Mouse (Mus musculus): ENCODE measurements around the gene 2810021J22Rik. TPM values are rescaled to one million over a fixed set of nuclear protein-coding genes. Genes with fewer than 3 reads are reported as not detected.

The 2810021J22Rik gene
- polyA plus RNA-seq, 1 experiment from 2014 or later = 10.4 TPM

- no peak overlapping the region for H3K4me3 ChIP-seq (ENCODE audit: low read depth, low read length)
- 94% methylated on average over 8 of the region's 8 CpGs for WGBS
- peaks cover 8% of the 10 kb centered on the region for H3K9me3 ChIP-seq (ENCODE audit: control insufficient read depth, low read length)
- H3K9ac ChIP-seq (ENCODE audit: low read length) = no peak overlapping the region
- H3K27me3 ChIP-seq (ENCODE audit: control insufficient read depth, insufficient read depth, low read length) = no peaks in the 10 kb centered on the region
- H3K4me1 ChIP-seq (ENCODE audit: control insufficient read depth, insufficient read depth, low read length) = no peaks in the 10 kb centered on the region
- H3K27ac ChIP-seq (replicated peaks; ENCODE audit: low read depth, low read length) = no peak overlapping the region
- peaks cover 38% of the 10 kb centered on the region for H3K36me3 ChIP-seq (ENCODE audit: control insufficient read depth, insufficient read depth, low read length)
- ATAC-seq (ENCODE audit: insufficient number of reproducible peaks, low FRiP score, low TSS enrichment, low read depth) = no peak
- no peak for DNase-seq (ENCODE audit: low spot score)
- H3K4me2 ChIP-seq (ENCODE audit: low read depth, severe bottlenecking) = no peak overlapping the region
Measured at GRCm38 (mm10) chr11:58860744-58861143, 6.3 kb upstream of the 2810021J22Rik start.

DNA sequence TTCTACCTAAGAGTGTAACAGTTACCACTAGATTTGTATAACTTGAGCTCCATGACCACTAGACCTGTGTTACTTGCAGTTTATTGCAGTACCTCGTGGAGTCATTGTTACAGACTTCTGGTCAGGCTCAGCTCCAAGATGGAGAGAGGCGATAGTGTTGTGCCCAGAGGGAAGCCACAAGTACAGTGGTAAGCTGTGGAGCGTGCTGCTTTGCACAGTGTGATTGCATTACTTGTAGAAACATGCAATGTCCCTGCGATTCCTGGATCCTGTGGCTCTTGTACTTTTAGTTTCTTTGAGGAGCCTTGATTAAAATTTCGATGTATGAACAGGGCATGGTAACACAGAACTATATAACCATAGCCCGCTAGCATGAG, 926 bp downstream of the 2810021J22Rik start:
- no peak overlapping the region for H3K27ac ChIP-seq (replicated peaks; ENCODE audit: low read depth, low read length)
- H3K4me3 ChIP-seq (ENCODE audit: low read depth, low read length) = peak overlapping the region; percentile 79
- H3K9ac ChIP-seq (ENCODE audit: low read length) = no peak overlapping the region; the same call in 1 of the 2 replicates

DNA sequence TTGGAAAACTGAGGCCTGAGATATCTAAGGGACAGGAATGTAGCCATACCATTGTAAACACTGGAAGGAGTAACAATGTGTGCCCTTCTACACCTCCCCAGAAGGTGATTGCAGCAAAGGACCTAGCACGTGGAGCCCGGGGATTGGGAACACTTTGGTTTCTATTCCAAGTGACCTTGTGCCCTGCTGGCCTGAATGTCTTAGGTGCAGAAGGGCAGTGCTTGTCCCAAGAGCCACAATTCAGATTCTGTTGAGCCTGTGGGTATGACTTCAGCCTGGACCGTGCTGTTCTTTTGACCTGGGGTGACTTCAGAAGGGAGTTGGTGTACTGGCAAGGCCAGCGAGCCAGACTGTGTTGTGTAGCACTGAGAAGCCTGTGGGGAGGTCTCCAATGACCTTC, 3.9 kb downstream of the 2810021J22Rik start:
- peaks cover 2% of the 10 kb centered on the region; the same call in 1 of the 2 replicates for H3K36me3 ChIP-seq (ENCODE audit: control insufficient read depth, insufficient read depth, low read length)
- ATAC-seq (ENCODE audit: insufficient number of reproducible peaks, low FRiP score, low TSS enrichment, low read depth) (no peak), DNase-seq (ENCODE audit: low spot score) (no peak)
- peaks cover 10% of the 10 kb centered on the region for H3K4me1 ChIP-seq (ENCODE audit: control insufficient read depth, insufficient read depth, low read length)
- H3K27me3 ChIP-seq (ENCODE audit: control insufficient read depth, insufficient read depth, low read length) = no peaks in the 10 kb centered on the region
- no peak overlapping the region for H3K4me3 ChIP-seq (ENCODE audit: low read depth, low read length)
- H3K27ac ChIP-seq (replicated peaks; ENCODE audit: low read depth, low read length) = no peak overlapping the region
- no peak overlapping the region for H3K4me2 ChIP-seq (ENCODE audit: low read depth, severe bottlenecking)
- no peaks in the 10 kb centered on the region for H3K9me3 ChIP-seq (ENCODE audit: control insufficient read depth, low read length)
- WGBS = 93% methylated on average over 4 of the region's 4 CpGs
- H3K9ac ChIP-seq (ENCODE audit: low read length) = no peak overlapping the region

More for the DNA sequence above, 926 bp downstream of the 2810021J22Rik start:
- WGBS = 87% methylated on average over 6 of the region's 6 CpGs
- H3K4me1 ChIP-seq (ENCODE audit: control insufficient read depth, insufficient read depth, low read length) = peaks cover 10% of the 10 kb centered on the region
- H3K27me3 ChIP-seq (ENCODE audit: control insufficient read depth, insufficient read depth, low read length) = no peaks in the 10 kb centered on the region
- peak overlapping the region; percentile 74 for H3K4me2 ChIP-seq (ENCODE audit: low read depth, severe bottlenecking)
- no peaks in the 10 kb centered on the region for H3K9me3 ChIP-seq (ENCODE audit: control insufficient read depth, low read length)
- H3K36me3 ChIP-seq (ENCODE audit: control insufficient read depth, insufficient read depth, low read length) = peaks cover 2% of the 10 kb centered on the region; the same call in 1 of the 2 replicates
- ATAC-seq (ENCODE audit: insufficient number of reproducible peaks, low FRiP score, low TSS enrichment, low read depth) = no peak
- no peak for DNase-seq (ENCODE audit: low spot score)

- no peaks in the 10 kb centered on the region for H3K9me3 ChIP-seq (ENCODE audit: control insufficient read depth, low read length)
- H3K4me1 ChIP-seq (ENCODE audit: control insufficient read depth, insufficient read depth, low read length) = no peaks in the 10 kb centered on the region
- no peak overlapping the region for H3K4me3 ChIP-seq (ENCODE audit: low read depth, low read length)
- 84% methylated on average over 8 of the region's 8 CpGs for WGBS
- DNase-seq (ENCODE audit: low spot score) = no peak
- no peak for ATAC-seq (ENCODE audit: insufficient number of reproducible peaks, low FRiP score, low TSS enrichment, low read depth)
- no peaks in the 10 kb centered on the region for H3K27me3 ChIP-seq (ENCODE audit: control insufficient read depth, insufficient read depth, low read length)
- no peak overlapping the region for H3K4me2 ChIP-seq (ENCODE audit: low read depth, severe bottlenecking)
- peaks cover 11% of the 10 kb centered on the region; the same call in 1 of the 2 replicates for H3K36me3 ChIP-seq (ENCODE audit: control insufficient read depth, insufficient read depth, low read length)
- H3K9ac ChIP-seq (ENCODE audit: low read length) = no peak overlapping the region
- H3K27ac ChIP-seq (replicated peaks; ENCODE audit: low read depth, low read length) = no peak overlapping the region
Measured at GRCm38 (mm10) chr11:58883756-58884155, 16.7 kb downstream of the 2810021J22Rik start.

- Histone ChIP-seq H3K4me3 (ENCODE audit: low read depth, low read length) (no peak overlapping the region), H3K27ac (replicated peaks; ENCODE audit: low read depth, low read length) (no peak overlapping the region), H3K4me2 (ENCODE audit: low read depth, severe bottlenecking) (no peak overlapping the region), H3K4me1 (ENCODE audit: control insufficient read depth, insufficient read depth, low read length) (no peaks in the 10 kb centered on the region), H3K9ac (ENCODE audit: low read length) (no peak overlapping the region), H3K9me3 (ENCODE audit: control insufficient read depth, low read length) (no peaks in the 10 kb centered on the region), H3K36me3 (ENCODE audit: control insufficient read depth, insufficient read depth, low read length) (peaks cover 19% of the 10 kb centered on the region), H3K27me3 (ENCODE audit: control insufficient read depth, insufficient read depth, low read length) (no peaks in the 10 kb centered on the region)
- DNase-seq (ENCODE audit: low spot score) (no peak), ATAC-seq (ENCODE audit: insufficient number of reproducible peaks, low FRiP score, low TSS enrichment, low read depth) (no peak)
- 95% methylated on average over 10 of the region's 10 CpGs for WGBS
Measured at GRCm38 (mm10) chr11:58890511-58890910, 23.5 kb downstream of the 2810021J22Rik start.

DNA sequence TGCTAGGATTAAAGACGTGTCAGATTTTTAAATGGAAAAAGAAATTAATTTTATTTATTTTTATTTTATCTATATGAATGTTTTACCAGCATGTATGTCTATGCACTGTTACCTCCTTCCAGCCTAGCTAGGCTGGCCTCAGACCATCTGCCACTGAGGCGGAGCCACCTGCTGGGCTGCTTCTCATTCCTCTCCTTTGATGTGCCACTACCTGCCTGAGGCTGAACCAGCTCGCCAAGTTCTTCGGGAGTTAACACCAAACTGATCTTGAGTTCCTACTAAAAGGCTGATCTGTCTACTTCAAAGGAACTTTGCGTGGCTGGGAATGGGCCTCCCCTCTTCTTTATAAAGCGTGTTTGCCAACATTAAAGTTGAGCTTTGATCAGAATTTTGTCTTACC, 27.4 kb downstream of the 2810021J22Rik start:
- no peak overlapping the region for H3K4me3 ChIP-seq (ENCODE audit: low read depth, low read length)
- H3K27ac ChIP-seq (replicated peaks; ENCODE audit: low read depth, low read length) = no peak overlapping the region
- no peak overlapping the region for H3K4me2 ChIP-seq (ENCODE audit: low read depth, severe bottlenecking)
- H3K9me3 ChIP-seq (ENCODE audit: control insufficient read depth, low read length) = no peaks in the 10 kb centered on the region
- no peaks in the 10 kb centered on the region for H3K27me3 ChIP-seq (ENCODE audit: control insufficient read depth, insufficient read depth, low read length)
- WGBS = 44% methylated on average over 6 of the region's 6 CpGs
- no peak for DNase-seq (ENCODE audit: low spot score)
- no peak for ATAC-seq (ENCODE audit: insufficient number of reproducible peaks, low FRiP score, low TSS enrichment, low read depth)
- H3K4me1 ChIP-seq (ENCODE audit: control insufficient read depth, insufficient read depth, low read length) = no peaks in the 10 kb centered on the region
- peaks cover 23% of the 10 kb centered on the region for H3K36me3 ChIP-seq (ENCODE audit: control insufficient read depth, insufficient read depth, low read length)
- no peak overlapping the region for H3K9ac ChIP-seq (ENCODE audit: low read length)

- Histone ChIP-seq H3K4me1 (ENCODE audit: control insufficient read depth, insufficient read depth, low read length) (no peaks in the 10 kb centered on the region), H3K27ac (replicated peaks; ENCODE audit: low read depth, low read length) (no peak overlapping the region), H3K36me3 (ENCODE audit: control insufficient read depth, insufficient read depth, low read length) (peaks cover 11% of the 10 kb centered on the region), H3K27me3 (ENCODE audit: control insufficient read depth, insufficient read depth, low read length) (no peaks in the 10 kb centered on the region), H3K9me3 (ENCODE audit: control insufficient read depth, low read length) (no peaks in the 10 kb centered on the region), H3K4me2 (ENCODE audit: low read depth, severe bottlenecking) (no peak overlapping the region), H3K9ac (ENCODE audit: low read length) (no peak overlapping the region), H3K4me3 (ENCODE audit: low read depth, low read length) (no peak overlapping the region)
- no peak for ATAC-seq (ENCODE audit: insufficient number of reproducible peaks, low FRiP score, low TSS enrichment, low read depth)
- WGBS = 88% methylated on average over 6 of the region's 6 CpGs
- DNase-seq (ENCODE audit: low spot score) = no peak
Measured at GRCm38 (mm10) chr11:58897485-58897884, 30.5 kb downstream of the 2810021J22Rik start.

DNA sequence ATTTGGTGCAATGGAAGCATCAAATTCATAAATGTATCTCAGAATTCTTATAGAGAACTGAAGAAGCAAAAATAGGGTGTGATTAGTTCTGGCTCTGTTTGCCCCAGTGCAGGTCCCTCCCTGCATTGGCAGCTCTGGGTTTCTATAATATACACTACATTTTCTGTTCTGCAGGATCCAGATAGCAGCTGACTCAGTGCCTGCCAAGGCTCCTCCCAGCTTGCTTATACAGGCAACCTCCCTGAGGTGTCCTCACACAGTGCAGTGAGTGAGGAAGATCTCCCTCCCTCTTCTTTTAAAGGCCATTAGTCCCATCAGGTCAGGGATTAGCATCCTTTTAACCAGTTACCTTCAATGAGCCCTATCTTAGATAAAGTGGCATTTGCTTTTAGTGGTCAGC, 34.1 kb downstream of the 2810021J22Rik start:
- H3K4me2 ChIP-seq (ENCODE audit: low read depth, severe bottlenecking) = no peak overlapping the region
- no peak for ATAC-seq (ENCODE audit: insufficient number of reproducible peaks, low FRiP score, low TSS enrichment, low read depth)
- H3K36me3 ChIP-seq (ENCODE audit: control insufficient read depth, insufficient read depth, low read length) = peaks cover 6% of the 10 kb centered on the region; the same call in 1 of the 2 replicates

More for the DNA sequence above, 34.1 kb downstream of the 2810021J22Rik start:
- Histone ChIP-seq H3K4me3 (ENCODE audit: low read depth, low read length) (no peak overlapping the region), H3K4me1 (ENCODE audit: control insufficient read depth, insufficient read depth, low read length) (no peaks in the 10 kb centered on the region), H3K27me3 (ENCODE audit: control insufficient read depth, insufficient read depth, low read length) (no peaks in the 10 kb centered on the region), H3K27ac (replicated peaks; ENCODE audit: low read depth, low read length) (no peak overlapping the region), H3K9ac (ENCODE audit: low read length) (no peak overlapping the region), H3K9me3 (ENCODE audit: control insufficient read depth, low read length) (no peaks in the 10 kb centered on the region)
- DNase-seq (ENCODE audit: low spot score) = no peak
